Mouse (Mus musculus): ENCODE results near the gene Irak3. TPM values are rescaled to one million over a fixed set of nuclear protein-coding genes. Genes with fewer than 3 reads are reported as not detected.

Irak3 gene
- polyA plus RNA-seq, 1 experiment: 10.3 TPM

GRCm38 (mm10) chr10:120197061-120197835 lies 4.7 kb downstream of the Irak3 start:
- no peaks in the 10 kb centered on the region for H3K4me1 ChIP-seq (ENCODE audit: control insufficient read depth, insufficient read depth, low read length)
- no peaks in the 10 kb centered on the region for H3K36me3 ChIP-seq (ENCODE audit: control insufficient read depth, insufficient read depth, low read length, poor library complexity, severe bottlenecking)
- no peak overlapping the region for H3K4me3 ChIP-seq (ENCODE audit: low read depth, low read length)
- no peak overlapping the region for H3K9ac ChIP-seq (ENCODE audit: low read depth, poor library complexity, severe bottlenecking)
- 0 out of 2 replicates have a peak, but pooled peaks cover 2% of the 10 kb centered on the region for H3K27me3 ChIP-seq (ENCODE audit: control insufficient read depth, insufficient read depth, low read length, poor library complexity, severe bottlenecking)
- H3K9me3 ChIP-seq (replicated peaks; ENCODE audit: control insufficient read depth, insufficient read depth, low read length, poor library complexity, severe bottlenecking): no peaks in the 10 kb centered on the region
- no peak overlapping the region for H3K27ac ChIP-seq (ENCODE audit: insufficient read depth, low read length)
- no peak for TF ChIP-seq POLR2A (IDR thresholded peaks at IDR 0.05; ENCODE audit: insufficient read depth, low read length)
- TF ChIP-seq CTCF (IDR thresholded peaks at IDR 0.05; ENCODE audit: low read depth, low read length): no peak
- no peak for TF ChIP-seq EP300 (IDR thresholded peaks at IDR 0.05; ENCODE audit: insufficient read depth, low read depth, low read length)

- H3K4me3 ChIP-seq (ENCODE audit: low read depth, low read length): no peak overlapping the region
- no peaks in the 10 kb centered on the region for H3K27me3 ChIP-seq (ENCODE audit: control insufficient read depth, insufficient read depth, low read length, poor library complexity, severe bottlenecking)
- H3K9ac ChIP-seq (ENCODE audit: low read depth, poor library complexity, severe bottlenecking): no peak overlapping the region
- H3K36me3 ChIP-seq (ENCODE audit: control insufficient read depth, insufficient read depth, low read length, poor library complexity, severe bottlenecking): no peaks in the 10 kb centered on the region
- H3K9me3 ChIP-seq (replicated peaks; ENCODE audit: control insufficient read depth, insufficient read depth, low read length, poor library complexity, severe bottlenecking): no peaks in the 10 kb centered on the region
- H3K4me1 ChIP-seq (ENCODE audit: control insufficient read depth, insufficient read depth, low read length): no peaks in the 10 kb centered on the region
- H3K27ac ChIP-seq (ENCODE audit: insufficient read depth, low read length): no peak overlapping the region
- TF ChIP-seq POLR2A (IDR thresholded peaks at IDR 0.05; ENCODE audit: insufficient read depth, low read length) (no peak), EP300 (IDR thresholded peaks at IDR 0.05; ENCODE audit: insufficient read depth, low read depth, low read length) (no peak), CTCF (IDR thresholded peaks at IDR 0.05; ENCODE audit: low read depth, low read length) (no peak)
Observed at GRCm38 (mm10) chr10:120193255-120193654, 8.7 kb downstream of the Irak3 start.

- TF ChIP-seq POLR2A (IDR thresholded peaks at IDR 0.05; ENCODE audit: insufficient read depth, low read length) (no peak), CTCF (IDR thresholded peaks at IDR 0.05; ENCODE audit: low read depth, low read length) (no peak), EP300 (IDR thresholded peaks at IDR 0.05; ENCODE audit: insufficient read depth, low read depth, low read length) (no peak)
- no peak overlapping the region for H3K9ac ChIP-seq (ENCODE audit: low read depth, poor library complexity, severe bottlenecking)
- no peak overlapping the region for H3K4me3 ChIP-seq (ENCODE audit: low read depth, low read length)
- H3K4me1 ChIP-seq (ENCODE audit: control insufficient read depth, insufficient read depth, low read length): no peaks in the 10 kb centered on the region
- no peaks in the 10 kb centered on the region for H3K36me3 ChIP-seq (ENCODE audit: control insufficient read depth, insufficient read depth, low read length, poor library complexity, severe bottlenecking)
- H3K27ac ChIP-seq (ENCODE audit: insufficient read depth, low read length): no peak overlapping the region
- no peaks in the 10 kb centered on the region for H3K27me3 ChIP-seq (ENCODE audit: control insufficient read depth, insufficient read depth, low read length, poor library complexity, severe bottlenecking)
- H3K9me3 ChIP-seq (replicated peaks; ENCODE audit: control insufficient read depth, insufficient read depth, low read length, poor library complexity, severe bottlenecking): no peaks in the 10 kb centered on the region
Observed at GRCm38 (mm10) chr10:120192278-120192677, 9.7 kb downstream of the Irak3 start.

- no peaks in the 10 kb centered on the region for H3K9me3 ChIP-seq (replicated peaks; ENCODE audit: control insufficient read depth, insufficient read depth, low read length, poor library complexity, severe bottlenecking)
- H3K9ac ChIP-seq (ENCODE audit: low read depth, poor library complexity, severe bottlenecking): no peak overlapping the region
- no peak overlapping the region for H3K4me3 ChIP-seq (ENCODE audit: low read depth, low read length)
- no peaks in the 10 kb centered on the region for H3K36me3 ChIP-seq (ENCODE audit: control insufficient read depth, insufficient read depth, low read length, poor library complexity, severe bottlenecking)
- H3K4me1 ChIP-seq (ENCODE audit: control insufficient read depth, insufficient read depth, low read length): no peaks in the 10 kb centered on the region
- H3K27ac ChIP-seq (ENCODE audit: insufficient read depth, low read length): no peak overlapping the region
- TF ChIP-seq CTCF (IDR thresholded peaks at IDR 0.05; ENCODE audit: low read depth, low read length) (no peak), POLR2A (IDR thresholded peaks at IDR 0.05; ENCODE audit: insufficient read depth, low read length) (no peak), EP300 (IDR thresholded peaks at IDR 0.05; ENCODE audit: insufficient read depth, low read depth, low read length) (no peak)
- no peaks in the 10 kb centered on the region for H3K27me3 ChIP-seq (ENCODE audit: control insufficient read depth, insufficient read depth, low read length, poor library complexity, severe bottlenecking)
Observed at GRCm38 (mm10) chr10:120191165-120191564, 10.8 kb downstream of the Irak3 start.

- Histone ChIP-seq H3K27me3 (ENCODE audit: control insufficient read depth, insufficient read depth, low read length, poor library complexity, severe bottlenecking) (no peaks in the 10 kb centered on the region), H3K36me3 (ENCODE audit: control insufficient read depth, insufficient read depth, low read length, poor library complexity, severe bottlenecking) (no peaks in the 10 kb centered on the region), H3K9ac (ENCODE audit: low read depth, poor library complexity, severe bottlenecking) (no peak overlapping the region), H3K9me3 (replicated peaks; ENCODE audit: control insufficient read depth, insufficient read depth, low read length, poor library complexity, severe bottlenecking) (no peaks in the 10 kb centered on the region), H3K4me3 (ENCODE audit: low read depth, low read length) (no peak overlapping the region), H3K4me1 (ENCODE audit: control insufficient read depth, insufficient read depth, low read length) (no peaks in the 10 kb centered on the region), H3K27ac (ENCODE audit: insufficient read depth, low read length) (no peak overlapping the region)
- no peak for TF ChIP-seq EP300 (IDR thresholded peaks at IDR 0.05; ENCODE audit: insufficient read depth, low read depth, low read length)
- no peak for TF ChIP-seq CTCF (IDR thresholded peaks at IDR 0.05; ENCODE audit: low read depth, low read length)
- no peak for TF ChIP-seq POLR2A (IDR thresholded peaks at IDR 0.05; ENCODE audit: insufficient read depth, low read length)
Observed at GRCm38 (mm10) chr10:120189782-120190181, 12.1 kb downstream of the Irak3 start.

- Histone ChIP-seq H3K9me3 (replicated peaks; ENCODE audit: control insufficient read depth, insufficient read depth, low read length, poor library complexity, severe bottlenecking) (no peaks in the 10 kb centered on the region), H3K4me3 (ENCODE audit: low read depth, low read length) (no peak overlapping the region), H3K36me3 (ENCODE audit: control insufficient read depth, insufficient read depth, low read length, poor library complexity, severe bottlenecking) (no peaks in the 10 kb centered on the region), H3K9ac (ENCODE audit: low read depth, poor library complexity, severe bottlenecking) (no peak overlapping the region), H3K4me1 (ENCODE audit: control insufficient read depth, insufficient read depth, low read length) (no peaks in the 10 kb centered on the region), H3K27ac (ENCODE audit: insufficient read depth, low read length) (no peak overlapping the region), H3K27me3 (ENCODE audit: control insufficient read depth, insufficient read depth, low read length, poor library complexity, severe bottlenecking) (no peaks in the 10 kb centered on the region)
- TF ChIP-seq EP300 (IDR thresholded peaks at IDR 0.05; ENCODE audit: insufficient read depth, low read depth, low read length) (no peak), POLR2A (IDR thresholded peaks at IDR 0.05; ENCODE audit: insufficient read depth, low read length) (no peak), CTCF (IDR thresholded peaks at IDR 0.05; ENCODE audit: low read depth, low read length) (no peak)
Observed at GRCm38 (mm10) chr10:120189276-120189675, 12.7 kb downstream of the Irak3 start.

All from ES-Bruce4 (cell line).